ENCODE assay signal across 29 mouse cellular contexts in genomic region chr2:136006280-136006679, GRCm38 (mm10). TPM values are rescaled to one million over a fixed set of nuclear protein-coding genes. Genes with fewer than 3 reads are reported as not detected.
DNase-seq lines count a peak whose midpoint lies in the region; ATAC-seq lines count a peak whose summit lies in the region.
"Had no signal": no experiment of that assay in that cellular context is flagged by ENCODE, and none has a peak within 500 bp of the region (broad histone marks: within the 10 kb centered on the region; RNA-seq: fewer than 3 reads in every experiment).

No protein-coding gene starts in this region.

- H3K4me1 ChIP-seq in neural tube, embryonic 13.5 days (replicated peaks) = 0 out of 2 replicates have a peak, but pooled peaks cover 12% of the 10 kb centered on the region
- no peaks in the 10 kb centered on the region for H3K4me1 ChIP-seq in neural tube, embryonic 15.5 days
- H3K4me1 ChIP-seq: embryonic facial prominence, embryonic 13.5 days; embryonic facial prominence, embryonic 15.5 days; forebrain, embryonic 10.5 days; forebrain, embryonic 12.5 days had no signal

- no peaks in the 10 kb centered on the region for H3K27me3 ChIP-seq in neural tube, embryonic 13.5 days
- no peaks in the 10 kb centered on the region for H3K27me3 ChIP-seq in neural tube, embryonic 15.5 days (replicated peaks)
- H3K27me3 ChIP-seq: CH12.LX; embryonic facial prominence, embryonic 13.5 days; embryonic facial prominence, embryonic 15.5 days; forebrain, embryonic 12.5 days; Patski had no signal

- no peak overlapping the region for H3K4me3 ChIP-seq in neural tube, embryonic 13.5 days
- H3K4me3 ChIP-seq in neural tube, embryonic 15.5 days (replicated peaks) = no peak overlapping the region
- H3K4me3 ChIP-seq: embryonic facial prominence, embryonic 13.5 days; embryonic facial prominence, embryonic 15.5 days; erythroblast, embryonic 14.5 days; forebrain, embryonic 10.5 days; forebrain, embryonic 12.5 days had no signal

- peak; percentile 61 for ATAC-seq in frontal cortex, adult (ENCODE audit: low TSS enrichment)
- no peak for ATAC-seq in neural tube, embryonic 13.5 days (ENCODE audit: low read depth)
- ATAC-seq in neural tube, embryonic 15.5 days (ENCODE audit: low FRiP score) = no peak
- ATAC-seq: activated CD4-positive, CD25-positive, alpha-beta regulatory T cell, adult 4 months; CD4-positive, CD25-positive, alpha-beta regulatory T cell, adult 4 months; forebrain, embryonic 14.5 days; Patski had no signal

- no peak overlapping the region for H3K9ac ChIP-seq in neural tube, embryonic 13.5 days
- H3K9ac ChIP-seq in neural tube, embryonic 15.5 days (replicated peaks) = no peak overlapping the region
- H3K9ac ChIP-seq: embryonic facial prominence, embryonic 13.5 days; embryonic facial prominence, embryonic 15.5 days; forebrain, embryonic 12.5 days had no signal

- 93% methylated on average over 5 of the region's 5 CpGs for WGBS in neural tube, embryonic 13.5 days
- WGBS in neural tube, embryonic 15.5 days = 98% methylated on average over 5 of the region's 5 CpGs

- 0 out of 2 replicates have a peak overlapping the region, but pooled peaks have one; percentile 33 for H3K27ac ChIP-seq in neural tube, embryonic 13.5 days (replicated peaks)
- H3K27ac ChIP-seq in neural tube, embryonic 15.5 days (replicated peaks) = no peak overlapping the region
- H3K27ac ChIP-seq: embryonic facial prominence, embryonic 13.5 days; embryonic facial prominence, embryonic 15.5 days; forebrain, embryonic 10.5 days; forebrain, embryonic 12.5 days had no signal

- H3K4me2 ChIP-seq in neural tube, embryonic 13.5 days = no peak overlapping the region
- no peak overlapping the region for H3K4me2 ChIP-seq in neural tube, embryonic 15.5 days
- H3K4me2 ChIP-seq: embryonic facial prominence, embryonic 13.5 days; embryonic facial prominence, embryonic 15.5 days; forebrain, embryonic 12.5 days had no signal

- H3K36me3 ChIP-seq in neural tube, embryonic 13.5 days = peaks cover 15% of the 10 kb centered on the region
- H3K36me3 ChIP-seq in neural tube, embryonic 15.5 days = no peaks in the 10 kb centered on the region; the same call in 1 of the 2 replicates
- H3K36me3 ChIP-seq: embryonic facial prominence, embryonic 13.5 days; embryonic facial prominence, embryonic 15.5 days; G1E had no signal

- H3K9me3 ChIP-seq in neural tube, embryonic 13.5 days = no peaks in the 10 kb centered on the region
- no peaks in the 10 kb centered on the region for H3K9me3 ChIP-seq in neural tube, embryonic 15.5 days (replicated peaks)
- H3K9me3 ChIP-seq: embryonic facial prominence, embryonic 13.5 days; embryonic facial prominence, embryonic 15.5 days; forebrain, embryonic 10.5 days; forebrain, embryonic 12.5 days had no signal

- no peak for DNase-seq in frontal cortex, postnatal 10 days (ENCODE audit: low spot score in 2 of 2)
- DNase-seq in frontal cortex, postnatal 36 days (ENCODE audit: low spot score in 2 of 2) = peak; percentile 23 to 41
- DNase-seq in frontal cortex, postnatal 25 days (ENCODE audit: low spot score in 2 of 2) = no peak
- DNase-seq in brain, adult 2 months (ENCODE audit: low read depth, low spot score) = peak; percentile 64
- DNase-seq: adrenal gland, adult 8-10 months; adrenal gland, postnatal 14 days; adrenal gland, postnatal 36 days; B cell, adult 2 months; cerebellum, adult 11 months; cerebellum, adult 18-20 months; cerebellum, adult 8-10 months; cerebellum, adult 9-11 months; cerebellum, postnatal 14 days; cerebellum, postnatal 36 days; embryo, embryonic 11 days had no signal

RNA-seq across cellular contexts. Expression of gene Lamp5, which starts 45.8 kb away (rescaled TPM):
- polyA plus RNA-seq in neural tube, embryonic 13.5 days (2015; fragmentation: Nextera tagmentation; extraction: Ambion mirVana) = 309 TPM in 2 replicates
- polyA plus RNA-seq in neural tube, embryonic 15.5 days (2015; fragmentation: Nextera tagmentation; extraction: Ambion mirVana) = 254 and 315 TPM in 2 replicates
- polyA plus RNA-seq: activated CD4-positive, CD25-positive, alpha-beta regulatory T cell, adult 4 months; CD4-positive, CD25-positive, alpha-beta regulatory T cell, adult 4 months; erythroblast, embryonic 14.5 days; G1E; Patski had no signal

Comparison
In these comparisons a context has a peak if more than half of its experiments do, and no peak if none do; other contexts are left out.
1. DNase-seq: peak in frontal cortex, postnatal 36 days (2 of 2) and brain, adult 2 months (single experiment); none in frontal cortex, postnatal 10 days (0 of 2) and frontal cortex, postnatal 25 days (0 of 2).